ENCODE assay signal across 24 mouse cellular contexts in genomic region chr5:45515151-45515743, GRCm38 (mm10). TPM values are rescaled to one million over a fixed set of nuclear protein-coding genes. Genes with fewer than 3 reads are reported as not detected.
DNase-seq lines count a peak whose midpoint lies in the region; ATAC-seq and TF ChIP-seq lines count a peak whose summit lies in the region.
"Had no signal": no experiment of that assay in that cellular context is flagged by ENCODE, and none has a peak within 500 bp of the region (broad histone marks: within the 10 kb centered on the region; RNA-seq: fewer than 3 reads in every experiment).

No protein-coding gene starts in this region.

- no peaks in the 10 kb centered on the region for H3K27me3 ChIP-seq in kidney, adult 2 months (replicated peaks; ENCODE audit: control insufficient read depth, insufficient read depth, low read length)
- no peaks in the 10 kb centered on the region for H3K27me3 ChIP-seq in kidney, embryonic 15.5 days
- H3K27me3 ChIP-seq in E14TG2a.4 (ENCODE audit: insufficient read depth, low read length) = no peaks in the 10 kb centered on the region
- H3K27me3 ChIP-seq: embryonic facial prominence, embryonic 12.5 days; embryonic facial prominence, embryonic 15.5 days; heart, embryonic 13.5 days had no signal

- intact Hi-C loops in left cerebral cortex, postnatal 36 days (cut with DNase I) = no loop called here

- H3K4me1 ChIP-seq in kidney, adult 2 months (ENCODE audit: control insufficient read depth, insufficient read depth, low read length) = peaks cover 14% of the 10 kb centered on the region; the same call in 1 of the 2 replicates
- H3K4me1 ChIP-seq in kidney, embryonic 15.5 days = 0 out of 2 replicates have a peak, but pooled peaks cover 3% of the 10 kb centered on the region
- peaks cover 74% of the 10 kb centered on the region for H3K4me1 ChIP-seq in E14TG2a.4 (replicated peaks; ENCODE audit: low read depth, low read length)
- H3K4me1 ChIP-seq: embryonic facial prominence, embryonic 12.5 days had no signal

- 84% methylated on average over 10 of the region's 10 CpGs for WGBS in kidney, adult 2 months
- WGBS in kidney, embryonic 15.5 days = 96% methylated on average over 10 of the region's 10 CpGs

- no peak overlapping the region for H3K4me3 ChIP-seq in kidney, adult 2 months (ENCODE audit: insufficient read depth, low read depth, low read length)
- H3K4me3 ChIP-seq in kidney, embryonic 15.5 days (replicated peaks) = no peak overlapping the region
- H3K4me3 ChIP-seq in E14TG2a.4 (replicated peaks; ENCODE audit: low read length) = 0 out of 2 replicates have a peak overlapping the region, but pooled peaks have one; percentile 13
- H3K4me3 ChIP-seq: embryonic facial prominence, embryonic 12.5 days; embryonic facial prominence, embryonic 15.5 days; heart, embryonic 13.5 days had no signal

- TF ChIP-seq POLR2A in kidney, adult 2 months (IDR thresholded peaks at IDR 0.05; ENCODE audit: low read depth, low read length) = no peak

- no peak overlapping the region for H3K9ac ChIP-seq in kidney, embryonic 15.5 days
- H3K9ac ChIP-seq: embryonic facial prominence, embryonic 12.5 days; embryonic facial prominence, embryonic 15.5 days; heart, embryonic 13.5 days; hindbrain, embryonic 14.5 days had no signal

- peak; percentile 85 for DNase-seq in kidney, adult 2 months
- no peak for DNase-seq in kidney, postnatal 14 days
- peak; percentile 63 to 75 for DNase-seq in kidney, postnatal 36 days
- peak; percentile 54 for DNase-seq in R1 (ENCODE audit: low read depth, low spot score)
- no peak for DNase-seq in left cerebral cortex, postnatal 36 days (ENCODE audit: low spot score in 2 of 2)
- DNase-seq: adrenal gland, adult 2 months; adrenal gland, postnatal 14 days; cerebellum, adult 11 months; cerebellum, adult 2 months; cerebellum, adult 9-11 months; cerebellum, postnatal 25 days; gastrocnemius, postnatal 25 days; heart, adult 18-20 months; heart, postnatal 14 days; heart, postnatal 4 days had no signal

- no peaks in the 10 kb centered on the region; the same call in 1 of the 2 replicates for H3K36me3 ChIP-seq in kidney, adult 2 months (ENCODE audit: control insufficient read depth, insufficient read depth, low read length)
- H3K36me3 ChIP-seq in kidney, embryonic 15.5 days = peaks cover 43% of the 10 kb centered on the region
- H3K36me3 ChIP-seq in E14TG2a.4 (ENCODE audit: insufficient read depth, low read length) = peaks cover 92% of the 10 kb centered on the region

- H3K27ac ChIP-seq in kidney, adult 2 months (ENCODE audit: insufficient read depth, low read depth, low read length) = peak overlapping the region; percentile 96
- no peak overlapping the region for H3K27ac ChIP-seq in kidney, embryonic 15.5 days
- H3K27ac ChIP-seq: embryonic facial prominence, embryonic 12.5 days; embryonic facial prominence, embryonic 15.5 days; heart, embryonic 13.5 days; hindbrain, embryonic 14.5 days; hindbrain, postnatal 0 days had no signal

- no peak for TF ChIP-seq CTCF in kidney, adult 2 months (conservative IDR thresholded peaks at IDR 0.05; ENCODE audit: insufficient read depth, insufficient read length, low read depth, low read length)
- TF ChIP-seq CTCF in E14TG2a.4 (conservative IDR thresholded peaks at IDR 0.05; ENCODE audit: low read length) = no peak

- ATAC-seq in kidney, embryonic 15.5 days (replicated peaks; ENCODE audit: low FRiP score) = no peak
- ATAC-seq: CD4-positive, CD25-positive, alpha-beta regulatory T cell, adult 4 months; forebrain, embryonic 14.5 days; hindbrain, postnatal 0 days had no signal

- no peaks in the 10 kb centered on the region for H3K9me3 ChIP-seq in kidney, embryonic 15.5 days (replicated peaks)
- no peaks in the 10 kb centered on the region for H3K9me3 ChIP-seq in E14TG2a.4 (ENCODE audit: low read length)
- H3K9me3 ChIP-seq: embryonic facial prominence, embryonic 12.5 days; embryonic facial prominence, embryonic 15.5 days; heart, embryonic 13.5 days had no signal

- H3K4me2 ChIP-seq in kidney, embryonic 15.5 days = no peak overlapping the region
- H3K4me2 ChIP-seq: embryonic facial prominence, embryonic 12.5 days; embryonic facial prominence, embryonic 15.5 days; heart, embryonic 13.5 days; hindbrain, embryonic 14.5 days had no signal

RNA-seq across cellular contexts. Expression of gene Med28, which starts 4.8 kb away (rescaled TPM):
- polyA plus RNA-seq in kidney, adult 2 months (2012; rRNA removed) = 173 and 194 TPM in 2 replicates
- 274 and 287 TPM in 2 replicates for polyA plus RNA-seq in kidney, embryonic 15.5 days (2015; fragmentation: Nextera tagmentation; extraction: Ambion mirVana)
- 100 to 1,000 TPM in 1 of 2 experiments, 10 to 100 TPM in 1; 98.5 to 101 TPM for total RNA-seq in left cerebral cortex, postnatal 36 days (2021)

RNA-seq across cellular contexts. Expression of gene Lap3, which starts 22.1 kb away (rescaled TPM):
- polyA plus RNA-seq in kidney, adult 2 months (2012; rRNA removed) = 93.2 and 96.5 TPM in 2 replicates
- 102 and 105 TPM in 2 replicates for polyA plus RNA-seq in kidney, embryonic 15.5 days (2015; fragmentation: Nextera tagmentation; extraction: Ambion mirVana)
- 10 to 100 TPM; 50.4 to 53.7 TPM for total RNA-seq in left cerebral cortex, postnatal 36 days (2021)

Comparison
In these comparisons a context has a peak if more than half of its experiments do, and no peak if none do; other contexts are left out.
1. DNase-seq: peak in kidney, adult 2 months (single experiment), kidney, postnatal 36 days (2 of 2) and R1 (single experiment); none in kidney, postnatal 14 days (single experiment) and left cerebral cortex, postnatal 36 days (0 of 2).